Mouse (Mus musculus): Measurements from ENCODE around the gene Defa20.
"Not testable (repeated sequence)": the region's sequence is repeated elsewhere in the genome, so short reads cannot be mapped to it uniquely, and the experiment has no call there.

Defa20 gene

GRCm38 (mm10) chr8:21508958-21509357 is at the start of gene Defa20:
Gene Defa20 (plus strand): TSS chr8:21509258.
- not testable (repeated sequence) for DNase-seq (ENCODE audit: low read depth)

GRCm38 (mm10) chr8:21528732-21529131 is 19.7 kb downstream of the Defa20 start, which contains the start of gene Defa32:
Gene Defa32 (plus strand): TSS chr8:21529032.
- DNase-seq (ENCODE audit: low read depth): not testable (repeated sequence)

Measured in fibroblast of lung, adult 2 months (primary cell).